Mouse (Mus musculus): Measurements from ENCODE around the gene Furin. TPM values are rescaled to one million over a fixed set of nuclear protein-coding genes. Genes with fewer than 3 reads are reported as not detected.
A peak's percentile ranks its signal among the peaks of the same experiment; 100 is the strongest.

The Furin gene
- total RNA-seq, 2 experiments from 2014 or later: 137 to 140 TPM

GRCm38 (mm10) chr7:80373850-80374249 is 31.4 kb downstream of the Furin start:
- DNase-seq (ENCODE audit: low spot score in 2 of 2): no peak

- no peak for DNase-seq (ENCODE audit: low spot score in 2 of 2)
Observed at GRCm38 (mm10) chr7:80373352-80373751, 31.9 kb downstream of the Furin start.

- no peak for DNase-seq (ENCODE audit: low spot score in 2 of 2)
Observed at GRCm38 (mm10) chr7:80372667-80373066, 32.6 kb downstream of the Furin start.

GRCm38 (mm10) chr7:80372166-80372565 is 33.1 kb downstream of the Furin start:
- DNase-seq (ENCODE audit: low spot score in 2 of 2): no peak

- peak; percentile 64 for DNase-seq (ENCODE audit: low spot score in 2 of 2)
Observed at GRCm38 (mm10) chr7:80371041-80371751, 34.0 kb downstream of the Furin start, which contains the start of gene Man2a2. TSS of gene Man2a2 (minus strand) at chr7:80371375.

- DNase-seq (ENCODE audit: low spot score in 2 of 2): peak; percentile 32 to 50
Observed at GRCm38 (mm10) chr7:80370649-80371040, 34.6 kb downstream of the Furin start.

GRCm38 (mm10) chr7:80369967-80370431 is 35.2 kb downstream of the Furin start:
- DNase-seq (ENCODE audit: low spot score in 2 of 2): no peak

- DNase-seq (ENCODE audit: low spot score in 2 of 2): no peak
Observed at GRCm38 (mm10) chr7:80369461-80369860, 35.8 kb downstream of the Furin start.

- DNase-seq (ENCODE audit: low spot score in 2 of 2): no peak
Observed at GRCm38 (mm10) chr7:80368635-80369421, 36.4 kb downstream of the Furin start.

- no peak for DNase-seq (ENCODE audit: low spot score in 2 of 2)
Observed at GRCm38 (mm10) chr7:80368009-80368408, 37.2 kb downstream of the Furin start.

- DNase-seq (ENCODE audit: low spot score in 2 of 2): no peak
Observed at GRCm38 (mm10) chr7:80367232-80367631, 38.0 kb downstream of the Furin start.

GRCm38 (mm10) chr7:80365759-80366158 is 39.5 kb downstream of the Furin start:
- DNase-seq (ENCODE audit: low spot score in 2 of 2): no peak

- no peak for DNase-seq (ENCODE audit: low spot score in 2 of 2)
Observed at GRCm38 (mm10) chr7:80360435-80360834, 44.8 kb downstream of the Furin start.

GRCm38 (mm10) chr7:80358039-80358438 is 47.2 kb downstream of the Furin start:
- no peak for DNase-seq (ENCODE audit: low spot score in 2 of 2)

GRCm38 (mm10) chr7:80357156-80357555 is 48.1 kb downstream of the Furin start:
- no peak for DNase-seq (ENCODE audit: low spot score in 2 of 2)

- DNase-seq (ENCODE audit: low spot score in 2 of 2): no peak
Observed at GRCm38 (mm10) chr7:80356351-80356750, 48.9 kb downstream of the Furin start.

- DNase-seq (ENCODE audit: low spot score in 2 of 2): no peak
Observed at GRCm38 (mm10) chr7:80352920-80353319, 52.3 kb downstream of the Furin start.

- DNase-seq (ENCODE audit: low spot score in 2 of 2): no peak
Observed at GRCm38 (mm10) chr7:80350808-80351207, 54.4 kb downstream of the Furin start.

GRCm38 (mm10) chr7:80347670-80348586 is 57.3 kb downstream of the Furin start:
- no peak for DNase-seq (ENCODE audit: low spot score in 2 of 2)

GRCm38 (mm10) chr7:80346830-80347229 is 58.4 kb downstream of the Furin start:
- DNase-seq (ENCODE audit: low spot score in 2 of 2): no peak

- no peak for DNase-seq (ENCODE audit: low spot score in 2 of 2)
Observed at GRCm38 (mm10) chr7:80346173-80346572, 59.1 kb downstream of the Furin start.

All from adrenal gland, postnatal 4 days (tissue).